Mouse (Mus musculus) liver, embryonic 13.5 days (tissue): Measurements from ENCODE around the gene Nsmce3. TPM values are rescaled to one million over a fixed set of nuclear protein-coding genes. Genes with fewer than 3 reads are reported as not detected.

Experiments used
- ATAC-seq: fragments of 200-750 bp; cut with Nextera tagmentation; 2 replicates; pipeline ENCODE4 v1.8.0; 2017; ENCODE audit warnings: low read depth, mild to moderate bottlenecking, moderate number of reproducible peaks, moderate library complexity
- DNase-seq: peaks from one replicate; pipeline ENCODE4 v3.0.0; 2022
- H3K27ac ChIP-seq: fragments of 300-500 bp; sonication (generic); 2 replicates; pipeline ENCODE4 v1.5.1; 2015; ENCODE audit warnings: moderate library complexity, mild to moderate bottlenecking, inconsistent platforms
- H3K27me3 ChIP-seq: fragments of 300-500 bp; sonication (generic); 2 replicates; pipeline ENCODE4 v1.6.1; 2015; ENCODE audit warnings: mild to moderate bottlenecking, inconsistent platforms
- H3K36me3 ChIP-seq: fragments of 300-500 bp; sonication (generic); 2 replicates; pipeline ENCODE4 v1.6.1; 2015; ENCODE audit warnings: mild to moderate bottlenecking, inconsistent platforms
- H3K4me1 ChIP-seq: fragments of 300-500 bp; sonication (generic); replicated peaks from 2 replicates; pipeline ENCODE4 v1.6.1; 2015; ENCODE audit warnings: inconsistent platforms
- H3K4me2 ChIP-seq: fragments of 300-500 bp; sonication (generic); 2 replicates; pipeline ENCODE4 v1.6.1; 2015; ENCODE audit warnings: inconsistent platforms, mild to moderate bottlenecking, moderate library complexity
- H3K4me3 ChIP-seq: fragments of 300-500 bp; sonication (generic); replicated peaks from 2 replicates; pipeline ENCODE4 v1.5.1; 2015; ENCODE audit warnings: mild to moderate bottlenecking, inconsistent platforms
- H3K9ac ChIP-seq: fragments of 300-500 bp; sonication (generic); 2 replicates; pipeline ENCODE4 v1.6.1; 2015; ENCODE audit warnings: mild to moderate bottlenecking, inconsistent platforms
- H3K9me3 ChIP-seq: fragments of 300-500 bp; sonication (generic); replicated peaks from 2 replicates; pipeline ENCODE4 v1.6.1; 2016; ENCODE audit warnings: inconsistent platforms
- WGBS: fragments of 180-500 bp; shearing (Covaris S2); methylation state at CpG from one replicate; pipeline ENCODE4 v1.1.7; 2015; ENCODE audit not compliant: insufficient replicate concordance; 5-methylcytosine and 5-hydroxymethylcytosine counted together
- polyA plus RNA-seq: library from polyadenylated mRNA; unstranded; fragments of >200 nt; fragmentation: Nextera tagmentation; extraction: Ambion mirVana; gene quantifications from 2 replicates; pipeline ENCODE4 v1.2.1, GENCODE M21; 2015

The Nsmce3 gene
- polyA plus RNA-seq, 1 experiment from 2014 or later, result 6.4 TPM

DNA sequence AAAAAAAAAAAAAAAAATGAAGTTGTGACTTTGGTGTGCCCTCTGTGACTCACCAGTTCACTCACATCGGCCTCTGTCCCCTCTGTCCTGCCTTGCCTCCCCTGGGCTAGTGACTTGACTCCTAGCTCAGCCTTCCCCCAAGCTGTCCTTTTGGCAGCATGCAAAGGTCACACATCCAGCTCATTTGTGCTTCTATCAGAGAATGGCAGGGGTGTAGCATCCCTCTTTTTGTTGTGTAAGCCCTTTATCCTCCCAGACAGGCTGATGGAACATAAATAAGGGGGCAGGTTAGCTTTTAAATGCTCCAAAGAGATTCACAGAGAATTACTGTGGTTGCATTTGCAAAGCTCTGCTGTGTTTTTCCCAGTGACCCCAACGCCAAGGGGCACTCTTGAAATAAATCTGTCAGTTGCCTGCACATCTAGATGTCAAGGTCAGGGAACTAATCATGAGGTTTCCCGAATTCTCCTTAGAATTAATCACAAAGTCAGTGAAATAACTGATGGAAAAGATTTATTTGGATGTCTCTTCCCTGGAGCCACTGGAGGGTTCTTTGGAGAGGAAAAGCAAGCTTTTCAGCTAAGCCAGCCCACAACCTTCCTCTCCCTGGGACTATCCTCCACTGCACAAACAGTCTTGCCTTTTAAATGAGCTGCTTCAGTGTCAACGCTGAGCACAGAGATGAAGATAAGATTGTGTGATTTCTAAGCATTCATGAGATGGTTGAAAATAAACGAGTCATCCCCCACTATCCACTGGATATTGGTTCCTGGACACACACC lies 42.4 kb downstream of the Nsmce3 start:
- Histone ChIP-seq H3K36me3 (no peaks in the 10 kb centered on the region), H3K27ac (no peak overlapping the region), H3K4me2 (no peak overlapping the region), H3K4me1 (no peaks in the 10 kb centered on the region), H3K9ac (no peak overlapping the region), H3K4me3 (no peak overlapping the region), H3K27me3 (no peaks in the 10 kb centered on the region), H3K9me3 (no peaks in the 10 kb centered on the region)
- DNase-seq (no peak), ATAC-seq (no peak)
- 35% methylated on average over 5 of the region's 5 CpGs for WGBS

- no peaks in the 10 kb centered on the region for H3K27me3 ChIP-seq
- no peak for DNase-seq
- no peak for ATAC-seq
- no peak overlapping the region for H3K4me3 ChIP-seq
- no peak overlapping the region for H3K27ac ChIP-seq
- H3K36me3 ChIP-seq, result no peaks in the 10 kb centered on the region
- H3K4me1 ChIP-seq, result no peaks in the 10 kb centered on the region
- WGBS, result 52% methylated on average over 5 of the region's 5 CpGs
- H3K9ac ChIP-seq, result no peak overlapping the region
- no peak overlapping the region for H3K4me2 ChIP-seq
- H3K9me3 ChIP-seq, result no peaks in the 10 kb centered on the region
These were observed 51.7 kb downstream of the Nsmce3 start for GRCm38 (mm10) chr7:64821081-64821480.

GRCm38 (mm10) chr7:64819683-64820082 lies 53.1 kb downstream of the Nsmce3 start:
- no peak overlapping the region for H3K4me2 ChIP-seq
- ATAC-seq (no peak), DNase-seq (no peak)
- H3K9me3 ChIP-seq, result no peaks in the 10 kb centered on the region
- no peaks in the 10 kb centered on the region for H3K4me1 ChIP-seq
- H3K9ac ChIP-seq, result no peak overlapping the region
- no peak overlapping the region for H3K4me3 ChIP-seq
- WGBS, result 72% methylated on average over 9 of the region's 9 CpGs
- H3K36me3 ChIP-seq, result no peaks in the 10 kb centered on the region
- H3K27ac ChIP-seq, result no peak overlapping the region
- no peaks in the 10 kb centered on the region for H3K27me3 ChIP-seq
